Mouse (Mus musculus) kidney, postnatal 0 days (tissue): ENCODE results near the gene Acer3. TPM values are rescaled to one million over a fixed set of nuclear protein-coding genes. Genes with fewer than 3 reads are reported as not detected.
A peak's percentile ranks its signal among the peaks of the same experiment; 100 is the strongest.

Source experiments
- ATAC-seq: fragments of 200-750 bp; cut with Nextera tagmentation; replicated peaks from 2 replicates; pipeline ENCODE4 v1.8.0; 2017; ENCODE audit warnings: low read depth, moderate number of reproducible peaks, moderate TSS enrichment, moderate library complexity; ENCODE audit not compliant: low FRiP score
- DNase-seq: peaks from one replicate; pipeline ENCODE4 v3.0.0-alpha.2; 2016; ENCODE audit warnings: low spot score
- H3K27ac ChIP-seq: fragments of 300-500 bp; sonication (generic); 2 replicates; pipeline ENCODE4 v1.5.1; 2014; ENCODE audit warnings: mild to moderate bottlenecking
- H3K27me3 ChIP-seq: fragments of 300-500 bp; sonication (generic); 2 replicates; pipeline ENCODE4 v1.6.1; 2014; ENCODE audit warnings: low read length, mixed read lengths; ENCODE audit not compliant: insufficient read depth
- H3K36me3 ChIP-seq: fragments of 300-500 bp; sonication (generic); 2 replicates; pipeline ENCODE4 v1.6.1; 2014; ENCODE audit warnings: low read length, mixed read lengths; ENCODE audit not compliant: insufficient read depth
- H3K4me1 ChIP-seq: fragments of 300-500 bp; sonication (generic); replicated peaks from 2 replicates; pipeline ENCODE4 v1.6.1; 2014; ENCODE audit warnings: antibody characterized with exemption, low read length, mixed read lengths; ENCODE audit not compliant: insufficient read depth
- H3K4me2 ChIP-seq: fragments of 300-500 bp; sonication (generic); 2 replicates; pipeline ENCODE4 v1.6.1; 2014; ENCODE audit warnings: mild to moderate bottlenecking, low read length, moderate library complexity, mixed read lengths
- H3K4me3 ChIP-seq: fragments of 300-500 bp; sonication (generic); replicated peaks from 2 replicates; pipeline ENCODE4 v1.5.1; 2014; ENCODE audit warnings: low read depth, low read length
- H3K9ac ChIP-seq: fragments of 300-500 bp; sonication (generic); 2 replicates; pipeline ENCODE4 v1.6.1; 2014; ENCODE audit warnings: low read depth, low read length
- H3K9me3 ChIP-seq: fragments of 300-500 bp; sonication (generic); replicated peaks from 2 replicates; pipeline ENCODE4 v1.6.1; 2016; ENCODE audit warnings: low read length, inconsistent platforms, mixed read lengths
- CTCF ChIP-seq: IDR thresholded peaks from 2 replicates; pipeline ENCODE4 v1.5.1; 2016; ENCODE audit warnings: antibody characterized with exemption, low read depth, mild to moderate bottlenecking, moderate library complexity
- WGBS: fragments of 180-500 bp; shearing (Covaris S2); extraction: QIAGEN DNeasy Blood & Tissue Kit; methylation state at CpG from one replicate; pipeline ENCODE4 v1.1.7; 2014; 5-methylcytosine and 5-hydroxymethylcytosine counted together
- polyA plus RNA-seq: library from polyadenylated mRNA; unstranded; fragments of >200 nt; fragmentation: Nextera tagmentation; extraction: Ambion mirVana; gene quantifications from 2 replicates; pipeline ENCODE4 v1.2.1, GENCODE M21; 2015

Gene Acer3
- 22.1 and 25.1 TPM in 2 replicates for polyA plus RNA-seq

GRCm38 (mm10) chr7:98321083-98321482 lies at the start of gene Acer3:
Gene Acer3, minus strand, starts transcription at chr7:98321208.
- no peaks in the 10 kb centered on the region for H3K36me3 ChIP-seq
- H3K27ac ChIP-seq: no peak within 1 kb of the TSS
- H3K4me1 ChIP-seq: no peaks in the 10 kb centered on the region
- TF ChIP-seq CTCF: no peak
- WGBS: 83% methylated on average over 2 of the region's 2 CpGs
- H3K27me3 ChIP-seq: no peaks in the 10 kb centered on the region
- no peak within 1 kb of the TSS for H3K9ac ChIP-seq
- no peak within 1 kb of the TSS for H3K4me3 ChIP-seq
- H3K9me3 ChIP-seq: no peaks in the 10 kb centered on the region
- no peak within 1 kb of the TSS for H3K4me2 ChIP-seq
- no peak for ATAC-seq
- DNase-seq: no peak

GRCm38 (mm10) chr7:98369762-98370369 lies 48.9 kb upstream of the Acer3 start:
- Histone ChIP-seq H3K4me3 (no peak overlapping the region), H3K9me3 (no peaks in the 10 kb centered on the region), H3K4me2 (no peak overlapping the region), H3K36me3 (no peaks in the 10 kb centered on the region), H3K9ac (no peak overlapping the region), H3K27ac (no peak overlapping the region), H3K4me1 (no peaks in the 10 kb centered on the region), H3K27me3 (no peaks in the 10 kb centered on the region)
- WGBS: 62% methylated on average over 10 of the region's 10 CpGs
- no peak for ATAC-seq
- no peak for TF ChIP-seq CTCF
- no peak for DNase-seq

- no peaks in the 10 kb centered on the region for H3K9me3 ChIP-seq
- peak; percentile 54 for DNase-seq
- 34% methylated on average over 2 of the region's 2 CpGs for WGBS
- peaks cover 14% of the 10 kb centered on the region; the same call in 1 of the 2 replicates for H3K4me1 ChIP-seq
- H3K4me3 ChIP-seq: peak overlapping the region; percentile 70
- H3K27ac ChIP-seq: no peak overlapping the region
- H3K9ac ChIP-seq: no peak overlapping the region
- TF ChIP-seq CTCF: no peak
- H3K4me2 ChIP-seq: peak overlapping the region; percentile 86
- H3K27me3 ChIP-seq: no peaks in the 10 kb centered on the region
- no peaks in the 10 kb centered on the region for H3K36me3 ChIP-seq
- no peak for ATAC-seq
These were observed 40.7 kb upstream of the Acer3 start for GRCm38 (mm10) chr7:98361662-98362061.

GRCm38 (mm10) chr7:98361063-98361652 lies 40.1 kb upstream of the Acer3 start, which contains the start of gene Tsku:
Gene Tsku, minus strand, starts transcription at chr7:98361328.
- Histone ChIP-seq H3K4me3 (peak within 1 kb of the TSS; percentile 70), H3K9ac (peak within 1 kb of the TSS; percentile 64), H3K4me1 (peaks cover 14% of the 10 kb centered on the region; the same call in 1 of the 2 replicates), H3K27ac (peak within 1 kb of the TSS; percentile 72), H3K4me2 (peak within 1 kb of the TSS; percentile 86), H3K27me3 (no peaks in the 10 kb centered on the region), H3K9me3 (no peaks in the 10 kb centered on the region), H3K36me3 (no peaks in the 10 kb centered on the region)
- WGBS: under 1% methylated on average over 50 of the region's 52 CpGs
- peak; percentile 21 for TF ChIP-seq CTCF
- ATAC-seq (peak; percentile 95), DNase-seq (peak; percentile 99)

GRCm38 (mm10) chr7:98360621-98360990 lies 39.6 kb upstream of the Acer3 start:
- DNase-seq (no peak), ATAC-seq (no peak)
- H3K27me3 ChIP-seq: no peaks in the 10 kb centered on the region
- under 1% methylated on average over 20 of the region's 20 CpGs for WGBS
- H3K4me1 ChIP-seq: peaks cover 14% of the 10 kb centered on the region; the same call in 1 of the 2 replicates
- H3K36me3 ChIP-seq: no peaks in the 10 kb centered on the region
- H3K4me2 ChIP-seq: peak overlapping the region; percentile 86
- no peak for TF ChIP-seq CTCF
- no peaks in the 10 kb centered on the region for H3K9me3 ChIP-seq
- peak overlapping the region; percentile 72 for H3K27ac ChIP-seq
- H3K9ac ChIP-seq: peak overlapping the region; percentile 64
- peak overlapping the region; percentile 70 for H3K4me3 ChIP-seq

- DNase-seq: peak; percentile 82
- Histone ChIP-seq H3K9me3 (no peaks in the 10 kb centered on the region), H3K4me3 (peak overlapping the region; percentile 70), H3K27ac (peak overlapping the region; percentile 72), H3K9ac (peak overlapping the region; percentile 64), H3K27me3 (no peaks in the 10 kb centered on the region), H3K4me2 (peak overlapping the region; percentile 86), H3K4me1 (peaks cover 17% of the 10 kb centered on the region; the same call in 1 of the 2 replicates), H3K36me3 (no peaks in the 10 kb centered on the region)
- TF ChIP-seq CTCF: no peak
- ATAC-seq: peak; percentile 61
- WGBS: under 1% methylated on average over 33 of the region's 33 CpGs
These were observed 39.1 kb upstream of the Acer3 start for GRCm38 (mm10) chr7:98359951-98360620.
